Mouse (Mus musculus): Measurements from ENCODE around the gene Osbpl10. TPM values are rescaled to one million over a fixed set of nuclear protein-coding genes. Genes with fewer than 3 reads are reported as not detected.
"Not testable (repeated sequence)": the region's sequence is repeated elsewhere in the genome, so short reads cannot be mapped to it uniquely, and the experiment has no call there.

The Osbpl10 gene
- polyA plus RNA-seq, 1 experiment = 27.5 TPM

GRCm38 (mm10) chr9:115030581-115030980 is 52.2 kb downstream of the Osbpl10 start:
- Histone ChIP-seq H3K4me3 (ENCODE audit: low read depth, low read length) (no peak overlapping the region), H3K4me1 (ENCODE audit: control insufficient read depth, insufficient read depth, insufficient read length, low read length) (0 out of 2 replicates have a peak, but pooled peaks cover 2% of the 10 kb centered on the region), H3K36me3 (ENCODE audit: control insufficient read depth, insufficient read depth, low read length) (no peaks in the 10 kb centered on the region), H3K27me3 (ENCODE audit: control insufficient read depth, insufficient read depth, low read length) (no peaks in the 10 kb centered on the region), H3K27ac (ENCODE audit: insufficient read depth, low read depth, low read length) (no peak overlapping the region)
- 85% methylated on average over 4 of the region's 4 CpGs for WGBS
- no peak for TF ChIP-seq POLR2A (IDR thresholded peaks at IDR 0.05; ENCODE audit: low read depth, low read length)
- no peak for TF ChIP-seq CTCF (IDR thresholded peaks at IDR 0.05; ENCODE audit: extremely low read depth, insufficient read length, insufficient replicate concordance, low read depth, low read length)

DNA sequence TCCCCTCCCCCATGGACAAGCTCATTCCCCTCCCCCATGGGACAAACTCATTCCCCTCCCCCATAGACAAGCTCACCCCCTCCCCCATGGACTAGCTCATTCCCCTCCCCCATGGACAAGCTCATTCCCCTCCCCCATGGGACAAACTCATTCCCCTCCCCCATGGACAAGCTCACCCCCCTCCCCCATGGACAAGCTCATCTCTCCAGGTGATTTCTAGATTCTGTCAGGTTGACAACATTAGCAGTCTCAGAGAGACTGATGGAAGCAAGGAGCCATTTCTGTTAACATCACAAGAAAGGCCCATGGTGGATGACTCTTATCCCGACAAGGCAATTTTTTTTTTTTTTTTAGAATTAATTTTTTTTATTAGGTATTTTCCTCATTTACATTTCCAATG is 52.7 kb downstream of the Osbpl10 start:
- 97% methylated on average over 1 of the region's 1 CpGs for WGBS
- H3K4me3 ChIP-seq (ENCODE audit: low read depth, low read length); H3K4me1 ChIP-seq (ENCODE audit: control insufficient read depth, insufficient read depth, insufficient read length, low read length); H3K36me3 ChIP-seq (ENCODE audit: control insufficient read depth, insufficient read depth, low read length); H3K27me3 ChIP-seq (ENCODE audit: control insufficient read depth, insufficient read depth, low read length); H3K27ac ChIP-seq (ENCODE audit: insufficient read depth, low read depth, low read length): not testable (repeated sequence)

DNA sequence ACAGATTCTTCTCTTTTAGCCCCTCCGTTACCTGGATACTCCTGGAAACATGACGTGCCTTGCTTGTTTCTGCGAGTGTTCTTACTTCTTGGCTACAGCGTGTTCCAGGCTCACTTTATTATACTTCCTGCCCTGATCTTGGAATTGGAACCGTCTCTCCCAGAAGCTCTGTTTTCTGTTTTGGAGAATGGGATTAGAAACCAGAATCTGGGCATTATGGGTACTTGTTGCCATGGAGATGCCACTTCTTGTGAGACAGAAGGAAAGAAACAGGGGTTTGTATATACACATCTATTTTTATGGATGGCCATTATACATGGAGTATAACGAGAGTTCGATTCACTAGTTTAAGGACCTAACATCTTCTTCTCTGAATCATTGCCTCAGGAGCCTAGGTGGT is 54.4 kb downstream of the Osbpl10 start:
- no peaks in the 10 kb centered on the region for H3K27me3 ChIP-seq (ENCODE audit: control insufficient read depth, insufficient read depth, low read length)
- TF ChIP-seq CTCF (IDR thresholded peaks at IDR 0.05; ENCODE audit: extremely low read depth, insufficient read length, insufficient replicate concordance, low read depth, low read length) (no peak), POLR2A (IDR thresholded peaks at IDR 0.05; ENCODE audit: low read depth, low read length) (no peak)
- no peak overlapping the region for H3K27ac ChIP-seq (ENCODE audit: insufficient read depth, low read depth, low read length)
- no peaks in the 10 kb centered on the region for H3K36me3 ChIP-seq (ENCODE audit: control insufficient read depth, insufficient read depth, low read length)
- H3K4me3 ChIP-seq (ENCODE audit: low read depth, low read length) = no peak overlapping the region
- WGBS = 89% methylated on average over 7 of the region's 7 CpGs
- 0 out of 2 replicates have a peak, but pooled peaks cover 2% of the 10 kb centered on the region for H3K4me1 ChIP-seq (ENCODE audit: control insufficient read depth, insufficient read depth, insufficient read length, low read length)

DNA sequence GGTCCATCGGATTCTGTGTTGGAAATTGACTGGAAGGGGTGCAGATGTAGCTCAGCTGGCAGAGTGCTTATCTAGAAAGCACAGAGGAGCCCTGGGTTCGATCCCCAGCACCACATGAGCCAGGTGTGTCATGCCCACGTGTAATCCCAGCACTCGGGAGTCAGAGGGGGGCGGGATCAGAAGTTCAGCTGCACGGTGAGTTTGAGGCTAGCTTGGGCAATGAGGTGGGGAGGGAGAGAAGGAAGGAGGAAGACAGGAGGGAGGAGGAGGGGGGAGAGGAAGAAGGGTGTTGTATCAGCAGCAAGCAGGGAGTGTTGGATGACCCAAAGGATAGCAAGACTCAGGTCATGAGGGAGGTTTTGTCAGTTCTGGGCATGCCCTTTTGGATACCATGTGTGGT is 55.9 kb downstream of the Osbpl10 start:
- Histone ChIP-seq H3K27ac (ENCODE audit: insufficient read depth, low read depth, low read length) (no peak overlapping the region), H3K36me3 (ENCODE audit: control insufficient read depth, insufficient read depth, low read length) (no peaks in the 10 kb centered on the region), H3K4me1 (ENCODE audit: control insufficient read depth, insufficient read depth, insufficient read length, low read length) (no peaks in the 10 kb centered on the region), H3K4me3 (ENCODE audit: low read depth, low read length) (no peak overlapping the region), H3K27me3 (ENCODE audit: control insufficient read depth, insufficient read depth, low read length) (no peaks in the 10 kb centered on the region)
- 59% methylated on average over 6 of the region's 6 CpGs for WGBS
- TF ChIP-seq POLR2A (IDR thresholded peaks at IDR 0.05; ENCODE audit: low read depth, low read length) (no peak), CTCF (IDR thresholded peaks at IDR 0.05; ENCODE audit: extremely low read depth, insufficient read length, insufficient replicate concordance, low read depth, low read length) (no peak)

GRCm38 (mm10) chr9:115034788-115035187 is 56.4 kb downstream of the Osbpl10 start:
- no peaks in the 10 kb centered on the region for H3K27me3 ChIP-seq (ENCODE audit: control insufficient read depth, insufficient read depth, low read length)
- no peak overlapping the region for H3K4me3 ChIP-seq (ENCODE audit: low read depth, low read length)
- no peak for TF ChIP-seq CTCF (IDR thresholded peaks at IDR 0.05; ENCODE audit: extremely low read depth, insufficient read length, insufficient replicate concordance, low read depth, low read length)
- no peak for TF ChIP-seq POLR2A (IDR thresholded peaks at IDR 0.05; ENCODE audit: low read depth, low read length)
- no peak overlapping the region for H3K27ac ChIP-seq (ENCODE audit: insufficient read depth, low read depth, low read length)
- no peaks in the 10 kb centered on the region for H3K4me1 ChIP-seq (ENCODE audit: control insufficient read depth, insufficient read depth, insufficient read length, low read length)
- WGBS = 87% methylated on average over 7 of the region's 7 CpGs
- no peaks in the 10 kb centered on the region for H3K36me3 ChIP-seq (ENCODE audit: control insufficient read depth, insufficient read depth, low read length)

DNA sequence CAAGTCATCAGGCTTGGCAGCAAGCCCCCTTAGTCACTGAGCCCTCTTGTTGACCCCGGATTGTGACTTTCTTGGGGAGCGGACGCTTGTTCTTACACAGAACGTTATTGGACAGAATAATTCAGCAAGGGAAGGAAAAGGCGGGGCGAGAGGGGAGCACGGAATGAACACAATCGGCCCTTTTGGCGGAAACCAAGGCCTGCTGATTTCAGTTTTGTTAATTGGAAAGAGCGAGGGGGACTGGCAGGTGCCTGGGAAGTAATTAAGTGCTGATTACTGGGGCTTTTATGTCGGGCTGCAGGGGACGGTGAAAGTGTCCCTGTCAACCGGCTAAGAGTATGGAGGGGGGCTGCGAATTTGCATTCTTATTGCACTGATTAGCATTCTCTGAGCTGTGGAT is 59.8 kb downstream of the Osbpl10 start:
- H3K4me1 ChIP-seq (ENCODE audit: control insufficient read depth, insufficient read depth, insufficient read length, low read length) = peaks cover 5% of the 10 kb centered on the region; the same call in 1 of the 2 replicates
- no peak overlapping the region for H3K27ac ChIP-seq (ENCODE audit: insufficient read depth, low read depth, low read length)
- H3K4me3 ChIP-seq (ENCODE audit: low read depth, low read length) = no peak overlapping the region
- no peaks in the 10 kb centered on the region for H3K27me3 ChIP-seq (ENCODE audit: control insufficient read depth, insufficient read depth, low read length)
- H3K36me3 ChIP-seq (ENCODE audit: control insufficient read depth, insufficient read depth, low read length) = no peaks in the 10 kb centered on the region
- TF ChIP-seq CTCF (IDR thresholded peaks at IDR 0.05; ENCODE audit: extremely low read depth, insufficient read length, insufficient replicate concordance, low read depth, low read length) (no peak), POLR2A (IDR thresholded peaks at IDR 0.05; ENCODE audit: low read depth, low read length) (no peak)
- 72% methylated on average over 14 of the region's 14 CpGs for WGBS

- TF ChIP-seq POLR2A (IDR thresholded peaks at IDR 0.05; ENCODE audit: low read depth, low read length) = no peak
- no peak for TF ChIP-seq CTCF (IDR thresholded peaks at IDR 0.05; ENCODE audit: extremely low read depth, insufficient read length, insufficient replicate concordance, low read depth, low read length)
- no peaks in the 10 kb centered on the region for H3K36me3 ChIP-seq (ENCODE audit: control insufficient read depth, insufficient read depth, low read length)
- no peak overlapping the region for H3K27ac ChIP-seq (ENCODE audit: insufficient read depth, low read depth, low read length)
- H3K4me3 ChIP-seq (ENCODE audit: low read depth, low read length) = no peak overlapping the region
- H3K4me1 ChIP-seq (ENCODE audit: control insufficient read depth, insufficient read depth, insufficient read length, low read length) = peaks cover 6% of the 10 kb centered on the region; the same call in 1 of the 2 replicates
- WGBS = 95% methylated on average over 9 of the region's 9 CpGs
- no peaks in the 10 kb centered on the region for H3K27me3 ChIP-seq (ENCODE audit: control insufficient read depth, insufficient read depth, low read length)
Observed at GRCm38 (mm10) chr9:115038686-115039085, 60.3 kb downstream of the Osbpl10 start.

GRCm38 (mm10) chr9:115039245-115039644 is 60.9 kb downstream of the Osbpl10 start:
- Histone ChIP-seq H3K4me1 (ENCODE audit: control insufficient read depth, insufficient read depth, insufficient read length, low read length) (peaks cover 6% of the 10 kb centered on the region; the same call in 1 of the 2 replicates), H3K27ac (ENCODE audit: insufficient read depth, low read depth, low read length) (no peak overlapping the region), H3K36me3 (ENCODE audit: control insufficient read depth, insufficient read depth, low read length) (no peaks in the 10 kb centered on the region), H3K27me3 (ENCODE audit: control insufficient read depth, insufficient read depth, low read length) (no peaks in the 10 kb centered on the region), H3K4me3 (ENCODE audit: low read depth, low read length) (no peak overlapping the region)
- TF ChIP-seq CTCF (IDR thresholded peaks at IDR 0.05; ENCODE audit: extremely low read depth, insufficient read length, insufficient replicate concordance, low read depth, low read length) (no peak), POLR2A (IDR thresholded peaks at IDR 0.05; ENCODE audit: low read depth, low read length) (no peak)
- WGBS = 44% methylated on average over 7 of the region's 7 CpGs

All from small intestine, adult 2 months (tissue).